Mouse (Mus musculus) embryo, embryonic 11 days (tissue): ENCODE results near the gene Olfr726.

Experiments
- DNase-seq: peaks from one replicate; pipeline ENCODE4 v3.0.0-alpha.2; 2015

Gene Olfr726

DNA sequence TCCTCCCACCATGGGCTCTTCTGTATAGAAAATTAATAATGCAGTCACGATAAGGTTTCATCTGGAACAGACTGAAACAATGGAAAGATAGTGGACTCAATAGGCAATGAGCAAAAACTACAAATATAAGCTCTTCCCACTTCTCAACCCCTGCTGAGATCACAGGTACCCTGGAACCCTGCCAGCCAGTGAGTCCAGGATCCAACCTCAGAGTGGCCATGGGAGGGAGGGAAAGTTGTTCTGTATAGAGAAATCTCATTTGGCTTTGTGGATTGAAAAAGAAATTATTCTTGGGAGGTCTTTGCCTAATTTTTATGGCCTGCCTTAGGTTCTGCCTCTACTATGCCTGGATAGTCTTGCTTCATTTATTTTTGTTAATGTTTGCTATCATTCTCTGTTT lies at the start of gene Olfr726:
Olfr726 (minus strand) TSS at position 101 of the 400 bp plus-strand sequence.
- no peak for DNase-seq

DNA sequence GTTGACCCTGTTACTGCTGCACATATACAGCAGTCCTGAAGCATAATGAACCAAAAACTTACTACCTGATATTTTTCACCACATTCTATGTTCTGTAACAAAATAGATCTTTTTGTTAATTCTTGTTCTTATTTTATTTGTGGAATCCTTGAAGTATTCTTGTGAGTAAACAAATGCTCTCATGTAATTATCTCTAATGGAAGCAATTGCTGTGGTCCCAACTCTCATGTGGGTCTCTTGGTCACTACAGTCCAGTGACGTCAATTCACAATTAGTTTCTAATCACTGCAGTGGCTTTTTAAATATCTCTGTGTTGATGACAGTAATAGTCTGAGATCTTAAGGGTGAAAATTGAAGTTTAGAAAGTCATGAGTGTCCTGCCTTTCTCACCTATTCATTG lies 32.1 kb upstream of the Olfr726 start, which contains the start of gene Olfr727:
Olfr727 (plus strand) TSS at position 301 of the 400 bp plus-strand sequence.
- no peak for DNase-seq

DNA sequence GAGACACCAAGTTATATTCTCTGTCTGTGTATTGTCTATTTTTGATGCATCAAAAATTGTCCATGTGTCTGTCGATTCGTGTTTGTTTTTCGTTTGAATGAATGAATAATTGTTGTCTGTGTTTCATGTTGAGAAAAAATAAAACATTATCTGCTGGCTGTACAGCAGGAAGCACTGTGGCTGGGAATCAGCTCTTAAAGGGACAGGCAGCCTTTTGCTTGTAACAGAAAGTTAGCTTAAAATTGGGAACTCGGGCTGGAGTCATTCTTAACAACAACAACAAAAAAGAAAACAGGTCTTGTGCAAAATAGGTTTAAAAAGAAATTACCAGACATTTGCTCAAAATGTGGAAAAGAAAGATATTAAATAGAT lies 28.0 kb downstream of the Olfr726 start:
- no peak for DNase-seq

DNA sequence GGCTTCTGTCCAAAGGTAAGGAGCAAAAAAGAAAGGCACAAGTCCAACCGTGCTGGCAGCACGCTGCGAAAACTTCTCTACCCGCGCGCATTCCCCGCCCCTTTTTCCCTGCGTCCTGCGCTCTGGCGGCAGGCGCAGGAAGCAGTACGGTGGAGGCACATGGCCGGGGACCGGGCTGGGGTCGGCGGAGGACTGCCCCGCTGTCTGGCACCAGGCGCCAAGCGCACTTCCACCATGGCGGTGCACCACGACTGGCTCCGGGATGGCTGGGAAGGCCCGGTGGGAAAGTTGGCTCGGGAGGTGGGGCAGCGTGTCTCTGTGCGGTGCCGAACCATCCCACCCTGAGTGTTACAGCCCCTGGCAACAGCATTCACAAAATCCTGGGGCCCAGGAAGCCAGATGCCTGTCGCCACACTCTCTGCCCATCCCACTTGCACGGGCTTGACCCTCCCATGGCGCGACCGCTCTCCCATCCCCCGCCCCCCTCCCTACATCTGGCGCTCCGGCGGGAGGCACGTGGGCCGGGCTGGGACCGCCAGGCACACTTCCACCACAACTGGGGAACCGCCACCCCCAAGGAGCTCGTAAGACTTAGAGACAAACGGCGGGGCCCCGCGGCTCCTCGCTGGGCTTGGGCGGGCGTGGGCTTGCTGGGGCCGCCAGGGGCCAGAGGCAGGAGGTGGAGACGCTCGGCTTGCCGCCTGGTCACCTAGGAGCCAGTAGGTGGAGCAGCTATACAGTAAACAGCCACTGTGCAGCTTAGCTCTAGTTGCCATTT lies 28.6 kb downstream of the Olfr726 start:
- DNase-seq = peak; percentile 89

DNA sequence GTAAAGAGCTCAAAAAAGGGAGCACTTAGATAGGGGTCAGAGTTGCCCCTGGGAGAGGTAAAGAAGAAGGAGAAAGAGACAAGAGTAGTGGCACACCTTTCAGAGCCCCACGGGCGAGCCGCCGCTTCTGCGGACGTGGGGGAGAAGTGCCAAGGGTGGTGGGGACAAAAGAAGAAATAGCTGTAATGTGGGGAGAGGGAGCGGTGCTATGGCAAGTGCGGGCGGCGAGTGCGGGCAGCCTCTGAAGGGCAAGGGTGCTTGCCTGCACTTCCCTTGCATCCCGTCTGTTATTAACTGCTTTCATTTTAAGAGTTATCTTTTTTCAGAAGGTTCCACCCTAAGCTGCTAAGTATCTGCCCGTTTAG lies 29.2 kb downstream of the Olfr726 start:
- DNase-seq = no peak

DNA sequence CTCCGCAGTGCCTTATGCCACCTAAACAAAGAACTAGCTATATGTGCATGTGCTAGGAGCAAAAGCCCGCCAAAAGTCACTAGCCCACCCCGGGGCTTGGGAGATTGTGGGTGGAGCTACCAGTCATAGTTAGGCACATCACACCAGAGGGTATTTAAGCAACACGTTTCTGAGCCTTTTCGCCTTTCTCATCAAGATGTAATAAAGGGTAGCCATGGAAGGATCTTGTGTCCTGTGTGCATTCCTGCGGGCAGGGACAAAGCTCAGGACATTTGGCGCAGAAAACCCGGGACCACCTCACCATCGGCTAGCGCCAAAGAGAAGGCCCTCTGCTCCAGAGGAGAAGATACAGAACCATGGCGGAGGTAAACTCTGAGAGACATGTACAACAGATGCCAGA lies 29.6 kb downstream of the Olfr726 start:
- DNase-seq = peak; percentile 62

DNA sequence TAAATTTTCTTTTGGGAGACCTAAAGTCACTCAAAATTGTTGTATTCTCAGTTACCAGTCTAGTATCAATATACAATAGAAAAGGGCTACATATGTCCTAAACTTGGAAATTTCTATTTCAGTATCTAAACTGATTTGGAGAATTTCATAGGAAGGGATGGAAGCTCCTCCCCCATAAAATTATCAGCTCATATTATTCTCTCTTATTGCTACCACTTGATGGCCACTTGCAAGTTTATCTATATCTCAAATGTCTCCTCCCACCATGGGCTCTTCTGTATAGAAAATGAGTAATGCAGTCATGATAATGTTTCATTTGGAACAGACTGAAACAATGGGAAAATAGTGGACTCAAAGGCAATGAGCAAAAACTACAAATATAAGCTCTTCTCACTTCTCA lies 50.5 kb downstream of the Olfr726 start, which contains the start of gene Olfr725:
Olfr725 (minus strand) TSS at position 101 of the 400 bp plus-strand sequence.
- no peak for DNase-seq
